In the genomic region with DNA sequence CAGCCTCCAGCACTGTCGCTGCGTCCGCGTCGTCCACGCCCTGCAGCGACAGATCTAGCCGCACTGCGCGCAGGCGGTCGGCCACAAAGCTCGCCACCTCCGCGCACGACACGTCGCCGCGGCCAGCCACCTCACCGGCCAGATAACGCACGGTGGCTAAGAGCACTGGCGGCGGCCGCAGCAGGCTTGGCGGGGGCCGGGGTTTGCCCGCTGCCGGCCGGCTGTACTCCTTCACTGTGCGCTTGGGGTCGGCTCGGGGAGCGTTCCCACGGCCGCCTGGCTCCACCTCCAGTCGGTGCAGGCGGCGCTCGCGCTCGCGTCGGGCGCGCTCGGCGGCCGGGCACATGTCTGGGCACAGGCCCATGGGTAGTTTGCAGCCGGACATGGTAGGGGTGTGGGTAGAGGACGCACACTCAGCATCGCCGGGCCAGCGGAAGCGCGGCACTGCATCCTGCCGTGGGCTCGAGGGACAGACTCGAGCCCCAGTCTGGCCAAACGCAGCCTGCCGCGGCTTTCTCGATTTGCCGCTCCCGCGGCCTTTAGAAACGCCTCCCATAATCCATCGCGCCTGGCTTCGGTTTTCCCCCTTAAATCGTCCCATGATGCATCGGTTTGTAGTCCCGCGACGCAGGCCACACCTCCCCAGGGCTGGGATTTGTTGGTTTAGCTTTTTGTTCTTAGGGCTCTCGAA, we compare ENCODE assay signal across 7 mouse cellular contexts. TPM values are rescaled to one million over a fixed set of nuclear protein-coding genes. Genes with fewer than 3 reads are reported as not detected.
DNase-seq lines count a peak whose midpoint lies in the region; ATAC-seq lines count a peak whose summit lies in the region.

A gene (minus strand): TSS at position 665 of the 691 bp plus-strand sequence.

- peaks cover 15% of the 10 kb centered on the region for H3K36me3 ChIP-seq in intestine, embryonic 16.5 days (ENCODE audit: control insufficient read depth, insufficient read depth, low read length)
- H3K36me3 ChIP-seq in midbrain, embryonic 11.5 days (ENCODE audit: control insufficient read depth, insufficient read depth, low read length) = peaks cover 12% of the 10 kb centered on the region; the same call in 1 of the 2 replicates

- intact Hi-C loops in left cerebral cortex, postnatal 36 days (cut with DNase I) = loop anchor here (5.0 kb wide), 1 partner anchor 41 kb away; a partner anchor contains a TSS

- H3K4me1 ChIP-seq in intestine, embryonic 16.5 days (ENCODE audit: control insufficient read depth, insufficient read depth, low read length) = peaks cover 32% of the 10 kb centered on the region
- H3K4me1 ChIP-seq in midbrain, embryonic 11.5 days (ENCODE audit: control insufficient read depth, insufficient read depth, low read length) = peaks cover 8% of the 10 kb centered on the region

- peak; percentile 91 for DNase-seq in adrenal gland, postnatal 10 days
- DNase-seq in embryo, embryonic 9.5 days (ENCODE audit: extremely low spot score) = peak; percentile 91
- DNase-seq in gastrocnemius, postnatal 4 days (ENCODE audit: low spot score in 2 of 2) = peak; percentile 65 to 87
- peak; percentile 91 to 92 for DNase-seq in left cerebral cortex, postnatal 36 days (ENCODE audit: low spot score in 2 of 2)
- peak; percentile 99 for DNase-seq in midbrain, embryonic 11.5 days (ENCODE audit: low spot score, missing footprints)
- peak; percentile 80 for DNase-seq in skeletal muscle tissue, adult 2 months (ENCODE audit: low read depth, low spot score)

- peak within 1 kb of the TSS; percentile 85 for H3K4me2 ChIP-seq in intestine, embryonic 16.5 days (ENCODE audit: low read depth, low read length)
- H3K4me2 ChIP-seq in midbrain, embryonic 11.5 days = peak within 1 kb of the TSS; percentile 89

- under 1% methylated on average over 77 of the region's 77 CpGs for WGBS in intestine, embryonic 16.5 days
- WGBS in midbrain, embryonic 11.5 days = under 1% methylated on average over 75 of the region's 77 CpGs

- H3K4me3 ChIP-seq in intestine, embryonic 16.5 days (ENCODE audit: low read length) = peak within 1 kb of the TSS; percentile 91
- peak within 1 kb of the TSS; percentile 81 for H3K4me3 ChIP-seq in midbrain, embryonic 11.5 days (ENCODE audit: low read depth, low read length)

- no peaks in the 10 kb centered on the region for H3K27me3 ChIP-seq in intestine, embryonic 16.5 days (replicated peaks; ENCODE audit: control insufficient read depth, insufficient read depth, low read length)
- no peaks in the 10 kb centered on the region for H3K27me3 ChIP-seq in midbrain, embryonic 11.5 days (ENCODE audit: control insufficient read depth, insufficient read depth, low read length)

- peak within 1 kb of the TSS; percentile 97 for H3K27ac ChIP-seq in intestine, embryonic 16.5 days (ENCODE audit: low read length)
- H3K27ac ChIP-seq in midbrain, embryonic 11.5 days (ENCODE audit: low read depth, low read length) = peak within 1 kb of the TSS; percentile 95

- ATAC-seq in intestine, embryonic 16.5 days = peak; percentile 85
- ATAC-seq in midbrain, embryonic 11.5 days (ENCODE audit: low FRiP score) = peak; percentile 86

- peak within 1 kb of the TSS; percentile 93 for H3K9ac ChIP-seq in intestine, embryonic 16.5 days (ENCODE audit: low read depth, low read length)
- peak within 1 kb of the TSS; percentile 88 for H3K9ac ChIP-seq in midbrain, embryonic 11.5 days (ENCODE audit: low read length)

- H3K9me3 ChIP-seq in intestine, embryonic 16.5 days (ENCODE audit: control insufficient read depth, low read length) = no peaks in the 10 kb centered on the region
- H3K9me3 ChIP-seq in midbrain, embryonic 11.5 days (ENCODE audit: control insufficient read depth, low read length) = no peaks in the 10 kb centered on the region

RNA-seq across cellular contexts. Expression of the gene that starts here (rescaled TPM):
- total RNA-seq in adrenal gland, postnatal 10 days (2021) = 10 to 100 TPM; 15.9 to 17.2 TPM
- 10 to 100 TPM; 14.8 to 16.2 TPM for total RNA-seq in gastrocnemius, postnatal 4 days (2021)
- polyA plus RNA-seq in intestine, embryonic 16.5 days (2015; fragmentation: Nextera tagmentation; extraction: Ambion mirVana) = 33.4 and 35.7 TPM in 2 replicates
- 10 to 100 TPM; 18.3 to 27.5 TPM for total RNA-seq in left cerebral cortex, postnatal 36 days (2021)
- polyA plus RNA-seq in midbrain, embryonic 11.5 days (2014; fragmentation: Nextera tagmentation; extraction: Ambion mirVana) = 55.3 and 60.0 TPM in 2 replicates

Comparison
In these comparisons a context has a peak if more than half of its experiments do, and no peak if none do; other contexts are left out.
1. Peak in every context shown above with its lines: DNase-seq, ATAC-seq, H3K4me3 ChIP-seq and H3K27ac ChIP-seq.